Mouse (Mus musculus) hindbrain, embryonic 16.5 days (tissue): ENCODE results near the gene Cchcr1. TPM values are rescaled to one million over a fixed set of nuclear protein-coding genes. Genes with fewer than 3 reads are reported as not detected.

Experiments
- ATAC-seq: fragments of 200-750 bp; cut with Nextera tagmentation; 2 replicates; pipeline ENCODE4 v1.8.0; 2017; ENCODE audit warnings: moderate TSS enrichment, moderate library complexity
- H3K27ac ChIP-seq: fragments of 300-500 bp; sonication (generic); 2 replicates; pipeline ENCODE4 v1.5.1; 2014; ENCODE audit warnings: low read depth, mild to moderate bottlenecking, control low read depth, low read length, moderate library complexity
- H3K27me3 ChIP-seq: fragments of 300-500 bp; sonication (generic); replicated peaks from 2 replicates; pipeline ENCODE4 v1.6.1; 2014; ENCODE audit warnings: low read length; ENCODE audit not compliant: control insufficient read depth, insufficient read depth
- H3K36me3 ChIP-seq: fragments of 300-500 bp; sonication (generic); 2 replicates; pipeline ENCODE4 v1.6.1; 2014; ENCODE audit warnings: mild to moderate bottlenecking, low read length, moderate library complexity, mixed read lengths; ENCODE audit not compliant: control insufficient read depth, insufficient read depth
- H3K4me1 ChIP-seq: fragments of 300-500 bp; sonication (generic); 2 replicates; pipeline ENCODE4 v1.6.1; 2014; ENCODE audit warnings: low read depth, low read length; ENCODE audit not compliant: control insufficient read depth, insufficient read depth
- H3K4me2 ChIP-seq: fragments of 300-500 bp; sonication (generic); 2 replicates; pipeline ENCODE4 v1.6.1; 2014; ENCODE audit warnings: mild to moderate bottlenecking, low read length, control low read depth, moderate library complexity
- H3K4me3 ChIP-seq: fragments of 300-500 bp; sonication (generic); 2 replicates; pipeline ENCODE4 v1.5.1; 2014; ENCODE audit warnings: mild to moderate bottlenecking, low read length, control low read depth, moderate library complexity
- H3K9ac ChIP-seq: fragments of 300-500 bp; sonication (generic); 2 replicates; pipeline ENCODE4 v1.6.1; 2014; ENCODE audit warnings: low read depth, mild to moderate bottlenecking, control low read depth, low read length, moderate library complexity
- H3K9me3 ChIP-seq: fragments of 300-500 bp; sonication (generic); 2 replicates; pipeline ENCODE4 v1.6.1; 2014; ENCODE audit warnings: mild to moderate bottlenecking, low read length, moderate library complexity; ENCODE audit not compliant: control insufficient read depth
- WGBS: fragments of 180-500 bp; shearing (Covaris S2); extraction: QIAGEN DNeasy Blood & Tissue Kit; methylation state at CpG from one replicate; pipeline ENCODE4 v1.1.7; 2014; 5-methylcytosine and 5-hydroxymethylcytosine counted together
- polyA plus RNA-seq: library from polyadenylated mRNA; unstranded; fragments of >200 nt; fragmentation: Nextera tagmentation; extraction: Ambion mirVana; gene quantifications from 2 replicates; pipeline ENCODE4 v1.2.1, GENCODE M21; 2015

The Cchcr1 gene
- polyA plus RNA-seq, 1 experiment from 2014 or later: 6.3 TPM

DNA sequence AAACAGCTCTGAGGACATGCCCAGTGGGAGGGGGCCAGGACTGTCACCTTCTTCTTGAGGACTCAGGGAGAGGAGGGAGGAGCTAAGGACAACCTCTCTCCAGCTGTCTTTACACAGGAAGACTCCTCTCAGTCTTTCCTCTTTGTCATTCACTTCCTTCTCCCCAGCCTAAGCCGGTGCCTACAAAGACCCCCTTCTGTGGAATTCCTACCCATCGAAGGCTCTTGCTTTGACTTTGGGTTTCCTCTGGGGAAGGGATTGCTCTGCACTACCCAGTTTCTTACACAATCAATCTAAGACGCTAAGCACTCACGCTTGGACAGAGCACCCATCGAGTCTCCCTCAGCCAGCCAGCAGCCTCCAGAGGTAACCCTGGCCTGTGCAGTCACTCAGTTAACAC is 31.7 kb downstream of the Cchcr1 start:
- 23% methylated on average over 5 of the region's 5 CpGs for WGBS

DNA sequence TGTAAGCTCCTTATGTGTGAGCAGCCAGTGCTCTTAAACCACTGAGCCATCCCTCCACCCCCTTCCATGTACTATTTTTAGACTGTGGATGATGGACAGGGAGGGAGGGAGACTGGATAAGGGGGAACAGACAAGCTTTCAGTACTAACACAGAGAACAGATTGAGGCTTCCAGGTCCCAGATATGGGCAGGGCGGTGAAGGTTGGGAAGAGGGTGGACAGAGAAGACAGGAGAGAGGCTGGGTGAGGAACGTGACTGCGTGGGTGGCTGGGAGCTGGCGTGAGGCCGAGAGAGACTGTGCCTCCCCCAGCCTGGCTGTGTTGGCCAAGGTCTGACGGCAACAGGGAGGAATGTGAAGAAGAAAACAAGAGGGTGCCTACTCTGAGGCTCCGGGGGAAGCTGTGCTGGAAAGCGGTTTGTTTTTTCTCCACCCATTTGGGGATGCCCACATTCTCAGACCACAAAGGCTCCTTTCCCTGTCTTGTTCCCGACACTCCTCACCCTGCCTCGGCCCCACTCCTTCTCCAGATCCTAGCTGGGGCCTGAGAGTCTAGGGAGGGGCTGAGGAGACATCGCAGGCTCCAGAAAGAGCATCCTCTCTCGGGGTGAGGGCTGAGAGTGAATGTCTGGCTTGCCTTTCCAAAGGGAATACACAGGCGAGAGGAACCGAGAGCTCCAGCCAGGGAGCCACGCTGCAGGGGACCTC is 32.7 kb downstream of the Cchcr1 start:
- Histone ChIP-seq H3K4me3 (no peak overlapping the region), H3K9me3 (no peaks in the 10 kb centered on the region), H3K36me3 (no peaks in the 10 kb centered on the region), H3K9ac (no peak overlapping the region), H3K4me2 (peak overlapping the region; percentile 11; the same call in 1 of the 2 replicates), H3K4me1 (no peaks in the 10 kb centered on the region), H3K27me3 (no peaks in the 10 kb centered on the region), H3K27ac (peak overlapping the region; percentile 32; the same call in 1 of the 2 replicates)
- 42% methylated on average over 15 of the region's 15 CpGs for WGBS
- peak; percentile 43; the same call in 1 of the 2 replicates for ATAC-seq

More for the DNA sequence above, 31.7 kb downstream of the Cchcr1 start:
- Histone ChIP-seq H3K4me1 (no peaks in the 10 kb centered on the region), H3K4me3 (no peak overlapping the region), H3K4me2 (no peak overlapping the region), H3K9ac (no peak overlapping the region), H3K27ac (no peak overlapping the region), H3K27me3 (no peaks in the 10 kb centered on the region), H3K9me3 (no peaks in the 10 kb centered on the region), H3K36me3 (no peaks in the 10 kb centered on the region)
- no peak for ATAC-seq

DNA sequence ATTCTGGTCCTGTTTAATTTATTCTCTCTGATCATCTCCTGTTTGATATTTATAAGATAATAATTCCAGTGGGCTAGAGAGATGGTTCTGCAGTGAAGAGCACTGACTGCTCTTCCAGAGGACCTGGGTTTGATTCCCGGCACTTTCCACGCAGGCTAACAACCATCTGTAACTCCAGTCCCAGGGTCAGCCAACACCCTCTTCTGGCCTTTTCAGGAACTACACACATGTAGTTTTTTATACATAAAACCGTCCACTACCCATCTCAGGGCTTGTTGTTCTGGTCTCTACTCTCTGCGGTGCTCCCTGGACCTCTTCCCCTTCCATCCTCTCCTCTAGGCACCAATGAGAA is 33.2 kb downstream of the Cchcr1 start:
- WGBS: 96% methylated on average over 4 of the region's 4 CpGs
- no peak overlapping the region for H3K9ac ChIP-seq
- H3K4me3 ChIP-seq: no peak overlapping the region
- H3K9me3 ChIP-seq: no peaks in the 10 kb centered on the region
- no peak overlapping the region for H3K27ac ChIP-seq
- ATAC-seq: no peak
- H3K27me3 ChIP-seq: no peaks in the 10 kb centered on the region
- H3K4me2 ChIP-seq: no peak overlapping the region; the same call in 1 of the 2 replicates
- no peaks in the 10 kb centered on the region for H3K4me1 ChIP-seq
- no peaks in the 10 kb centered on the region for H3K36me3 ChIP-seq

DNA sequence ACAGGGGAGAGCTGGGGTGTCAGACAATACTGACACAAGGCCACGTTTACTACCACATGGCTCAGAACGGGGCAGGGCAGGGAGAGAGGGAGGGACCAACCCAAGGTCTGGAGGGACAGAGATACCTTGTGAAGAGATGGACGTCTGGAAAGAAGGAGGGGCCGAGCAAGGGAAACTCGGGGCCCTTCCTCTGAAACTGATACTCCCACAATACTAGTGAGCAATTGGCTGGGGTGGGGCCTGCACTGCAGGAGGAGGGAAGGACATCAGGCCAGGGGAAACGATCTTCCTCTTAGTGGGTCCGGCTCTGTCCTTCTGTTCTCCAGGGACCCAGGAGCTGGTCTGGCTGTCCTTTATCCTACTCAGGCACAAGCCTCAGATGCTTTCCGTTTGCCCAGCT is 34.0 kb downstream of the Cchcr1 start:
- WGBS: 71% methylated on average over 8 of the region's 8 CpGs
- Histone ChIP-seq H3K27me3 (no peaks in the 10 kb centered on the region), H3K36me3 (no peaks in the 10 kb centered on the region), H3K9me3 (no peaks in the 10 kb centered on the region), H3K4me2 (no peak overlapping the region), H3K27ac (no peak overlapping the region), H3K9ac (no peak overlapping the region), H3K4me1 (no peaks in the 10 kb centered on the region), H3K4me3 (no peak overlapping the region)
- ATAC-seq: no peak

DNA sequence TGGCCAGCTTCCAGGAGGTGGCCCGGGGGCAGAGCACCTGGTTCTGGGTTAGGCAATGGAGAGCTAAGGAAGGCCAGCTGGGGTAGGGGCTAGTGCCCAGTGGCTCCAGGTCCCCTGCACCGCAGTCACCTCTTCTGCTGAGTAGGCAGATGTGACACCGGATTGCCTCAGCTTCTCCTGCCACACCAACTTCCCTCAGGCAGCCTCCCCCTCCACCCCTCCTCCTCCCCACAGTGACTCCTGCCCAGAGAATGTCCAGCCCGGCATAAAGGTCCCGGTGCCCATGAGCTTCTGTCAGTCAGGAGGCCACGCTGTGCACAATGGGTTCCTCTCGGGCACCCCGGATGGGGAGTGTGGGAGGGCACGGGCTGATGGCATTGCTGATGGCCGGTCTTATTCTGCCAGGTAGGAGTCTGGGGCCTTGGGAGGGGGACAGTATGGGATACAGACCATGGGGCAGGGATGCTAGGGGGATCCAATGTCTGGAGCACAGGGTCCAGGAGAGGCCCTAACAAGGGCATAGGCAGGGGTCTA is 35.0 kb downstream of the Cchcr1 start, which contains the start of gene Cdsn:
Gene Cdsn (plus strand): TSS at position 248 of the 534 bp plus-strand sequence.
- Histone ChIP-seq H3K4me3 (no peak within 1 kb of the TSS), H3K4me2 (no peak within 1 kb of the TSS), H3K9ac (no peak within 1 kb of the TSS), H3K36me3 (no peaks in the 10 kb centered on the region), H3K4me1 (no peaks in the 10 kb centered on the region), H3K27me3 (no peaks in the 10 kb centered on the region), H3K9me3 (no peaks in the 10 kb centered on the region), H3K27ac (no peak within 1 kb of the TSS)
- no peak for ATAC-seq
- WGBS: 70% methylated on average over 10 of the region's 10 CpGs

DNA sequence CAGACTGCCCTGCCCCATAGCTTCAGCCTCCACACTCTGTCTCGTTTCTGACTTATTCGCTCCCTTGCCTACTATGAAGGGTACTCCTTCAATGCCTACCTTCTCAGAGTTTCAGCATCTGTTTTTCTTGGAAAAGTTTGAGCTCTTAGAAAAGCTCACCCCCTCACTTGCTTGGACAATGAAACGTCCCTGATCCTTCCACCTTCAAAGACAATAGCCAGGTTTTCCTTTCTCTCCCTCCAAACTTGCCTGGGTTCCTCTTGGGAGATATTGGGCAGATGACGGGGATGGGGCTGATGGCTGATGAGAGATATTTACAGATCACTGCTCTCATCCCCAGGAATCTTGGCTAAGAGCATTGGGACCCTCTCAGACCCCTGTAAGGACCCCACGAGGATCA is 37.4 kb downstream of the Cchcr1 start:
- no peak overlapping the region for H3K9ac ChIP-seq
- ATAC-seq: no peak

DNA sequence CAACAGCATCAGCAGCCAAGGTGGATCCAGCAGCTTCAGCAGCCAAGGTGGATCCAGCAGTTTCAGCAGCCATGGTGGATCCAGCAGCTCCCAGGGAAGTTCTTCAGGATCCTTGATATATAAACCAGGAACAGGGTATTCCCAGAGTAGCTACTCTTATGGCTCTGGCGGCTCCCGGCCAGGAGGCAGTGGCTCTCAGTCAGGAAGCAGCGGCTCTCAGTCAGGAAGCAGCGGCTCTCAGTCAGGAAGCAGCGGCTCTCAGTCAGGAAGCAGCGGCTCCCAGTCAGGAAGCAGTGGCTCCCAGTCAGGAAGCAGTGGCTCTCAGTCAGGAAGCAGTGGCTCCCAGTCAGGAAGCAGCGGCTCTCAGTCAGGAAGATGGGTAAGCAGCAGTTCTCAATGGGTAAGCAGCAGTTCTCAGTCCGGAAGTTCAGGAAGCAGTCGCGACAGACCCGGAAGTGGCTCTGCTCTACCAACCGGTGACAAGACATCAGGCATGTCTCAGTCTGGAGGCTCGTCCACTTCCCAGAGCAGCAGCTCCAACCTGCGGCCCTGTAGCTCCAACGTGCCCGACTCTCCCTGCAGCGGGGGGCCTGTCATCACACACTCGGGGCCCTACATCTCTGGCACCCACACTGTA is 38.0 kb downstream of the Cchcr1 start:
- H3K4me3 ChIP-seq: no peak overlapping the region
- no peak for ATAC-seq
- no peaks in the 10 kb centered on the region for H3K36me3 ChIP-seq
- 92% methylated on average over 18 of the region's 18 CpGs for WGBS
- no peaks in the 10 kb centered on the region for H3K4me1 ChIP-seq
- H3K27ac ChIP-seq: no peak overlapping the region
- no peaks in the 10 kb centered on the region for H3K27me3 ChIP-seq
- H3K4me2 ChIP-seq: no peak overlapping the region
- H3K9me3 ChIP-seq: no peaks in the 10 kb centered on the region
- H3K9ac ChIP-seq: no peak overlapping the region

More for the DNA sequence above, 37.4 kb downstream of the Cchcr1 start:
- no peaks in the 10 kb centered on the region for H3K36me3 ChIP-seq
- H3K4me3 ChIP-seq: no peak overlapping the region
- no peaks in the 10 kb centered on the region for H3K27me3 ChIP-seq
- no peaks in the 10 kb centered on the region for H3K9me3 ChIP-seq
- no peaks in the 10 kb centered on the region for H3K4me1 ChIP-seq
- no peak overlapping the region for H3K4me2 ChIP-seq
- 83% methylated on average over 5 of the region's 5 CpGs for WGBS
- no peak overlapping the region for H3K27ac ChIP-seq

DNA sequence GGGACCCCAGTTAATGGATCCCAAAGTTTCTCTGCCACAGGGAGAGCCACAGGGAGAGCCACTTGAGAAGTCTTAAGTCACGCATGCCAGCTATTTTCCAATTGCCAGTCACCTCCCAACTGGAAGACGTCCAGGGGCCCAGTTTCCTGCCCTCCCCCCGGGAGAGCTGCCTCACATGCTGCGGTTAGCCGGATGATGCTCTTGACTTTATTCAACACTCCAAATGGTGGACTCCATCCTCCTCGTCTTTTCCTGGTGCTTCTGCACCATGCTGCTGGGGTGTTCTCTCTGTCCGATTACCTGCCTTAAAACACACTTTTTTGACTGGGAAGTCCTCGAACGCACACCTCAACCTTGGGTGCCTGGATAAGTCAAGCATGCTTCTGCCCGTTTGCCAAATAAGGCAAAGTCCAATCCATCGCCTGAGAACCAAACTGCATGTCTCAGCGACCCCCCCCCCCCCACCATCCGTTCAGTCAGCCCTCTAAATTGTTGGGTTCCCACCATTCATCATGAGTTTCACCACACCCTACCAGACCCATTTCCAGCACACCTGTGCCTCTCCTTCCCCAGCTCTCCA is 39.4 kb downstream of the Cchcr1 start:
- Histone ChIP-seq H3K4me2 (no peak overlapping the region), H3K4me3 (no peak overlapping the region), H3K36me3 (no peaks in the 10 kb centered on the region), H3K27me3 (no peaks in the 10 kb centered on the region), H3K4me1 (no peaks in the 10 kb centered on the region), H3K9me3 (no peaks in the 10 kb centered on the region), H3K27ac (no peak overlapping the region), H3K9ac (no peak overlapping the region)
- WGBS: 90% methylated on average over 12 of the region's 13 CpGs
- no peak for ATAC-seq

DNA sequence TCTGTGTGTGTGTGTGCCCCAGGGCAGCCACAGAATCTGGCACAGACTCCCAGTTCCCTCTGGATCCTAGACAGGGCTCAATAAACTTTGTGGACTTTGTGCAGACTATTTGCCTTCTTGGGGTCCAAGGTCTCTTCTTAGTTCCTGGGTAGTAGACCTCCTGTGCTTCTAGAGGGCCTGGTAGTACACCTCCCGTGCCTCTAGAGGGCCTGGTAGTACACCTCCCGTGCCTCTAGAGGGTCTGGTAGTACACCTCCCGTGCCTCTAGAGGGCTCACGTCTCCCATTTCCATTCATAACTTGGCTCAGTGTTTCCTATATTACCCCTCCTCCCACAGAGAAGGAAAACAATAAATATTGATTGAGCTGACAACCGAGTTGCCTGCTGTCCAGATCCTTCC is 39.9 kb downstream of the Cchcr1 start:
- H3K36me3 ChIP-seq: no peaks in the 10 kb centered on the region
- WGBS: 28% methylated on average over 5 of the region's 5 CpGs
- no peak overlapping the region for H3K4me3 ChIP-seq
- H3K9me3 ChIP-seq: no peaks in the 10 kb centered on the region
- H3K9ac ChIP-seq: no peak overlapping the region
- no peaks in the 10 kb centered on the region for H3K27me3 ChIP-seq
- no peak for ATAC-seq
- H3K27ac ChIP-seq: no peak overlapping the region
- no peaks in the 10 kb centered on the region for H3K4me1 ChIP-seq
- H3K4me2 ChIP-seq: no peak overlapping the region
